Mouse (Mus musculus): ENCODE results near the gene Trim9. TPM values are rescaled to one million over a fixed set of nuclear protein-coding genes. Genes with fewer than 3 reads are reported as not detected.

The Trim9 gene
- polyA plus RNA-seq, 1 experiment, result 130 TPM

- Histone ChIP-seq H3K4me3 (replicated peaks; ENCODE audit: insufficient read depth, low read depth, low read length) (no peak overlapping the region), H3K27ac (ENCODE audit: insufficient read depth, low read length) (no peak overlapping the region), H3K4me1 (ENCODE audit: control insufficient read depth, insufficient read depth, low read length) (peaks cover 12% of the 10 kb centered on the region), H3K27me3 (ENCODE audit: control insufficient read depth, insufficient read depth, low read length) (no peaks in the 10 kb centered on the region)
- WGBS, result 33% methylated on average over 7 of the region's 7 CpGs
- TF ChIP-seq CTCF (IDR thresholded peaks at IDR 0.05; ENCODE audit: borderline replicate concordance, insufficient read depth, low read depth, low read length) (no peak), POLR2A (IDR thresholded peaks at IDR 0.05; ENCODE audit: borderline replicate concordance, insufficient read depth, low read length) (no peak)
- DNase-seq, result peak; percentile 64 to 84
Measured at GRCm38 (mm10) chr12:70325826-70326225, 21.6 kb downstream of the Trim9 start.

GRCm38 (mm10) chr12:70322790-70323189 lies 24.6 kb downstream of the Trim9 start:
- no peak overlapping the region for H3K4me3 ChIP-seq (replicated peaks; ENCODE audit: insufficient read depth, low read depth, low read length)
- TF ChIP-seq POLR2A (IDR thresholded peaks at IDR 0.05; ENCODE audit: borderline replicate concordance, insufficient read depth, low read length), result no peak
- no peak for TF ChIP-seq CTCF (IDR thresholded peaks at IDR 0.05; ENCODE audit: borderline replicate concordance, insufficient read depth, low read depth, low read length)
- H3K4me1 ChIP-seq (ENCODE audit: control insufficient read depth, insufficient read depth, low read length), result peaks cover 9% of the 10 kb centered on the region
- no peak for DNase-seq
- 89% methylated on average over 1 of the region's 1 CpGs for WGBS
- no peak overlapping the region for H3K27ac ChIP-seq (ENCODE audit: insufficient read depth, low read length)
- H3K27me3 ChIP-seq (ENCODE audit: control insufficient read depth, insufficient read depth, low read length), result no peaks in the 10 kb centered on the region

GRCm38 (mm10) chr12:70316147-70316546 lies 31.3 kb downstream of the Trim9 start:
- Histone ChIP-seq H3K27ac (ENCODE audit: insufficient read depth, low read length) (no peak overlapping the region), H3K4me1 (ENCODE audit: control insufficient read depth, insufficient read depth, low read length) (no peaks in the 10 kb centered on the region), H3K27me3 (ENCODE audit: control insufficient read depth, insufficient read depth, low read length) (no peaks in the 10 kb centered on the region), H3K4me3 (replicated peaks; ENCODE audit: insufficient read depth, low read depth, low read length) (no peak overlapping the region)
- TF ChIP-seq CTCF (IDR thresholded peaks at IDR 0.05; ENCODE audit: borderline replicate concordance, insufficient read depth, low read depth, low read length), result no peak
- TF ChIP-seq POLR2A (IDR thresholded peaks at IDR 0.05; ENCODE audit: borderline replicate concordance, insufficient read depth, low read length), result no peak
- 53% methylated on average over 9 of the region's 9 CpGs for WGBS
- no peak for DNase-seq

- no peak for TF ChIP-seq POLR2A (IDR thresholded peaks at IDR 0.05; ENCODE audit: borderline replicate concordance, insufficient read depth, low read length)
- no peak for TF ChIP-seq CTCF (IDR thresholded peaks at IDR 0.05; ENCODE audit: borderline replicate concordance, insufficient read depth, low read depth, low read length)
- H3K27ac ChIP-seq (ENCODE audit: insufficient read depth, low read length), result no peak overlapping the region
- WGBS, result 91% methylated on average over 7 of the region's 7 CpGs
- no peak overlapping the region for H3K4me3 ChIP-seq (replicated peaks; ENCODE audit: insufficient read depth, low read depth, low read length)
- H3K4me1 ChIP-seq (ENCODE audit: control insufficient read depth, insufficient read depth, low read length), result peaks cover 22% of the 10 kb centered on the region
- no peak for DNase-seq
- H3K27me3 ChIP-seq (ENCODE audit: control insufficient read depth, insufficient read depth, low read length), result no peaks in the 10 kb centered on the region
Measured at GRCm38 (mm10) chr12:70307881-70308280, 39.5 kb downstream of the Trim9 start.

- Histone ChIP-seq H3K4me1 (ENCODE audit: control insufficient read depth, insufficient read depth, low read length) (peaks cover 26% of the 10 kb centered on the region), H3K4me3 (replicated peaks; ENCODE audit: insufficient read depth, low read depth, low read length) (no peak overlapping the region), H3K27ac (ENCODE audit: insufficient read depth, low read length) (no peak overlapping the region), H3K27me3 (ENCODE audit: control insufficient read depth, insufficient read depth, low read length) (no peaks in the 10 kb centered on the region)
- no peak for TF ChIP-seq CTCF (IDR thresholded peaks at IDR 0.05; ENCODE audit: borderline replicate concordance, insufficient read depth, low read depth, low read length)
- TF ChIP-seq POLR2A (IDR thresholded peaks at IDR 0.05; ENCODE audit: borderline replicate concordance, insufficient read depth, low read length), result no peak
- no peak for DNase-seq
- WGBS, result 17% methylated on average over 5 of the region's 5 CpGs
Measured at GRCm38 (mm10) chr12:70307062-70307461, 40.4 kb downstream of the Trim9 start.

- Histone ChIP-seq H3K27me3 (ENCODE audit: control insufficient read depth, insufficient read depth, low read length) (no peaks in the 10 kb centered on the region), H3K27ac (ENCODE audit: insufficient read depth, low read length) (no peak overlapping the region), H3K4me1 (ENCODE audit: control insufficient read depth, insufficient read depth, low read length) (peaks cover 28% of the 10 kb centered on the region), H3K4me3 (replicated peaks; ENCODE audit: insufficient read depth, low read depth, low read length) (no peak overlapping the region)
- TF ChIP-seq POLR2A (IDR thresholded peaks at IDR 0.05; ENCODE audit: borderline replicate concordance, insufficient read depth, low read length) (no peak), CTCF (IDR thresholded peaks at IDR 0.05; ENCODE audit: borderline replicate concordance, insufficient read depth, low read depth, low read length) (no peak)
- 81% methylated on average over 6 of the region's 6 CpGs for whole genome bisulfite sequencing
- DNase-seq, result no peak
Measured at GRCm38 (mm10) chr12:70304014-70304413, 43.4 kb downstream of the Trim9 start.

- no peaks in the 10 kb centered on the region for H3K27me3 ChIP-seq (ENCODE audit: control insufficient read depth, insufficient read depth, low read length)
- peaks cover 28% of the 10 kb centered on the region for H3K4me1 ChIP-seq (ENCODE audit: control insufficient read depth, insufficient read depth, low read length)
- no peak overlapping the region for H3K27ac ChIP-seq (ENCODE audit: insufficient read depth, low read length)
- 90% methylated on average over 7 of the region's 7 CpGs for WGBS
- TF ChIP-seq CTCF (IDR thresholded peaks at IDR 0.05; ENCODE audit: borderline replicate concordance, insufficient read depth, low read depth, low read length) (no peak), POLR2A (IDR thresholded peaks at IDR 0.05; ENCODE audit: borderline replicate concordance, insufficient read depth, low read length) (no peak)
- no peak overlapping the region for H3K4me3 ChIP-seq (replicated peaks; ENCODE audit: insufficient read depth, low read depth, low read length)
- DNase-seq, result no peak
Measured at GRCm38 (mm10) chr12:70303525-70303924, 43.9 kb downstream of the Trim9 start.

- DNase-seq, result no peak
- Histone ChIP-seq H3K4me3 (replicated peaks; ENCODE audit: insufficient read depth, low read depth, low read length) (no peak overlapping the region), H3K27me3 (ENCODE audit: control insufficient read depth, insufficient read depth, low read length) (no peaks in the 10 kb centered on the region), H3K4me1 (ENCODE audit: control insufficient read depth, insufficient read depth, low read length) (peaks cover 28% of the 10 kb centered on the region), H3K27ac (ENCODE audit: insufficient read depth, low read length) (no peak overlapping the region)
- no peak for TF ChIP-seq CTCF (IDR thresholded peaks at IDR 0.05; ENCODE audit: borderline replicate concordance, insufficient read depth, low read depth, low read length)
- TF ChIP-seq POLR2A (IDR thresholded peaks at IDR 0.05; ENCODE audit: borderline replicate concordance, insufficient read depth, low read length), result no peak
- 29% methylated on average over 5 of the region's 5 CpGs for WGBS
Measured at GRCm38 (mm10) chr12:70302022-70302720, 45.2 kb downstream of the Trim9 start.
